Comparison of ENCODE assay signal across 10 mouse cellular contexts in the genomic region with DNA sequence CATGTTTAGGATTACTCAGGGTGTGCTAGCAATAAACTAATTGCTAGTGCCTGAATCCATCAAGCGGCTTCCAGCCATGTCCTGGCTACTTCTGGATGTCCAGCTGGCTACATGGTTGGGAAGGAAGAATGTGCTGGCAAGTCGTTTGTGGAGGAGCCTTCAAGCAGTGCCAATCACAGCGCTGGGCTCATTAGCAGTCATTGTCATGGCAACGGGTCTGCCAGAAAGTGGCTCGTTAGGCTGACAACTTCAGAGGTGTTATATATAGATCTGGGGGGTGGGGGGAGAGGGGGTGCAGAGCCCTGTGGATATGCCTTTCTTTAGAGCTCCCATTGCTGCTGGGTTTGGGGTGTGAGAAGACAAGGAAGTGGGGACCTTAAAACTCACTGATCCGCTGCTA.
A peak's percentile ranks its signal among the peaks of the same experiment; 100 is the strongest.
DNase-seq lines count a peak whose midpoint lies in the region; ATAC-seq and TF ChIP-seq lines count a peak whose summit lies in the region.
"Had no signal": no experiment of that assay in that cellular context is flagged by ENCODE, and none has a peak within 500 bp of the region (broad histone marks: within the 10 kb centered on the region; RNA-seq: fewer than 3 reads in every experiment).

No protein-coding gene starts in this region.

- H3K27me3 ChIP-seq in hindbrain, postnatal 0 days (ENCODE audit: insufficient read depth, low read length): no peaks in the 10 kb centered on the region
- no peaks in the 10 kb centered on the region for H3K27me3 ChIP-seq in midbrain, embryonic 15.5 days (replicated peaks)

- DNase-seq in brain, embryonic 18.5 days (ENCODE audit: low read depth, low spot score): peak; percentile 88
- peak; percentile 46 for DNase-seq in embryo, embryonic 10.5 days (ENCODE audit: low spot score)
- peak; percentile 92 for DNase-seq in hindbrain, postnatal 0 days (ENCODE audit: low spot score)
- DNase-seq in gastrocnemius, adult 18-20 months (ENCODE audit: low spot score): no peak
- no peak for DNase-seq in spleen, postnatal 14 days (ENCODE audit: low spot score in 2 of 2)
- DNase-seq in testis, postnatal 10 days (ENCODE audit: low spot score): no peak
- no peak for DNase-seq in thymus, postnatal 36 days
- DNase-seq: thymus, adult 18-20 months had no signal

- TF ChIP-seq CTCF in hindbrain, postnatal 0 days (IDR thresholded peaks at IDR 0.05; ENCODE audit: low read depth): no peak

- no peak overlapping the region for H3K9ac ChIP-seq in hindbrain, postnatal 0 days (replicated peaks; ENCODE audit: low read length)
- H3K9ac ChIP-seq in midbrain, embryonic 15.5 days: no peak overlapping the region

- 0 out of 2 replicates have a peak overlapping the region, but pooled peaks have one; percentile 16 for H3K4me2 ChIP-seq in hindbrain, postnatal 0 days (ENCODE audit: low read depth, low read length)
- 0 out of 2 replicates have a peak overlapping the region, but pooled peaks have one; percentile 3 for H3K4me2 ChIP-seq in midbrain, embryonic 15.5 days

- 24% methylated on average over 6 of the region's 6 CpGs for WGBS in hindbrain, postnatal 0 days
- WGBS in midbrain, embryonic 15.5 days: 39% methylated on average over 6 of the region's 6 CpGs

- H3K4me1 ChIP-seq in hindbrain, postnatal 0 days (ENCODE audit: insufficient read depth, low read length): peaks cover 10% of the 10 kb centered on the region
- peaks cover 12% of the 10 kb centered on the region for H3K4me1 ChIP-seq in midbrain, embryonic 15.5 days

- no peak overlapping the region for H3K4me3 ChIP-seq in hindbrain, postnatal 0 days (ENCODE audit: low read length)
- H3K4me3 ChIP-seq in midbrain, embryonic 15.5 days: peak overlapping the region; percentile 8; the same call in 1 of the 2 replicates

- H3K9me3 ChIP-seq in hindbrain, postnatal 0 days (ENCODE audit: low read length): no peaks in the 10 kb centered on the region
- no peaks in the 10 kb centered on the region for H3K9me3 ChIP-seq in midbrain, embryonic 15.5 days

- ATAC-seq in hindbrain, postnatal 0 days: peak; percentile 90
- ATAC-seq in midbrain, embryonic 15.5 days (replicated peaks): peak; percentile 81

- no peak overlapping the region for H3K27ac ChIP-seq in hindbrain, postnatal 0 days
- H3K27ac ChIP-seq in midbrain, embryonic 15.5 days: peak overlapping the region; percentile 51; the same call in 1 of the 2 replicates

- no peaks in the 10 kb centered on the region for H3K36me3 ChIP-seq in hindbrain, postnatal 0 days (ENCODE audit: insufficient read depth, low read length)
- H3K36me3 ChIP-seq in midbrain, embryonic 15.5 days (replicated peaks): no peaks in the 10 kb centered on the region
- H3K36me3 ChIP-seq: G1E had no signal

Comparison
In these comparisons a context has a peak if more than half of its experiments do, and no peak if none do; other contexts are left out.
1. DNase-seq: peak in brain, embryonic 18.5 days (single experiment), embryo, embryonic 10.5 days (single experiment) and hindbrain, postnatal 0 days (single experiment); none in gastrocnemius, adult 18-20 months (single experiment), spleen, postnatal 14 days (0 of 2), testis, postnatal 10 days (single experiment) and thymus, postnatal 36 days (0 of 2).